Mouse (Mus musculus) retina, adult 2 months (tissue): ENCODE data around the gene Adtrp.

Experiments used
- DNase-seq: peaks from one replicate; pipeline ENCODE4 v3.0.0-alpha.2; 2012; ENCODE audit warnings: low read depth, low spot score

The Adtrp gene

GRCm38 (mm10) chr13:41828296-41828754 lies 19.2 kb downstream of the Adtrp start:
- no peak for DNase-seq

GRCm38 (mm10) chr13:41827581-41827980 lies 19.9 kb downstream of the Adtrp start:
- DNase-seq, result no peak

GRCm38 (mm10) chr13:41825379-41825966 lies 22.0 kb downstream of the Adtrp start:
- DNase-seq, result no peak

- DNase-seq, result no peak
Observed at GRCm38 (mm10) chr13:41823077-41823476, 24.4 kb downstream of the Adtrp start.

GRCm38 (mm10) chr13:41822617-41823016 lies 24.9 kb downstream of the Adtrp start:
- DNase-seq, result no peak

GRCm38 (mm10) chr13:41822091-41822490 lies 25.4 kb downstream of the Adtrp start:
- DNase-seq, result no peak

GRCm38 (mm10) chr13:41820947-41821346 lies 26.5 kb downstream of the Adtrp start:
- DNase-seq, result no peak

- DNase-seq, result no peak
Observed at GRCm38 (mm10) chr13:41819918-41820317, 27.6 kb downstream of the Adtrp start.

- DNase-seq, result no peak
Observed at GRCm38 (mm10) chr13:41819484-41819883, 28.0 kb downstream of the Adtrp start.

- no peak for DNase-seq
Observed at GRCm38 (mm10) chr13:41817583-41817982, 29.9 kb downstream of the Adtrp start.

GRCm38 (mm10) chr13:41816643-41817042 lies 30.8 kb downstream of the Adtrp start:
- no peak for DNase-seq

GRCm38 (mm10) chr13:41810776-41811175 lies 36.7 kb downstream of the Adtrp start:
- DNase-seq, result no peak

GRCm38 (mm10) chr13:41807815-41808214 lies 39.7 kb downstream of the Adtrp start:
- DNase-seq, result no peak

- no peak for DNase-seq
Observed at GRCm38 (mm10) chr13:41807300-41807699, 40.2 kb downstream of the Adtrp start.

- DNase-seq, result no peak
Observed at GRCm38 (mm10) chr13:41805138-41805820, 42.2 kb downstream of the Adtrp start.

- DNase-seq, result no peak
Observed at GRCm38 (mm10) chr13:41803656-41804265, 43.7 kb downstream of the Adtrp start.

GRCm38 (mm10) chr13:41801177-41801636 lies 46.3 kb downstream of the Adtrp start:
- no peak for DNase-seq

GRCm38 (mm10) chr13:41792849-41793248 lies 54.6 kb downstream of the Adtrp start:
- no peak for DNase-seq

GRCm38 (mm10) chr13:41787863-41788536 lies 59.5 kb downstream of the Adtrp start:
- DNase-seq, result no peak

GRCm38 (mm10) chr13:41786640-41787039 lies 60.8 kb downstream of the Adtrp start:
- DNase-seq, result no peak

- DNase-seq, result no peak
Observed at GRCm38 (mm10) chr13:41784889-41785701, 62.4 kb downstream of the Adtrp start.
